Mouse (Mus musculus) ZHBTc4 (cell line): Measurements from ENCODE around the gene Art2b.
"Not testable (repeated sequence)": the region's sequence is repeated elsewhere in the genome, so short reads cannot be mapped to it uniquely, and the experiment has no call there.

Source experiments
- DNase-seq: peaks from one replicate; pipeline ENCODE4 v3.0.0-alpha.2; 2011; ENCODE audit warnings: low read depth, low spot score

Gene Art2b

DNA sequence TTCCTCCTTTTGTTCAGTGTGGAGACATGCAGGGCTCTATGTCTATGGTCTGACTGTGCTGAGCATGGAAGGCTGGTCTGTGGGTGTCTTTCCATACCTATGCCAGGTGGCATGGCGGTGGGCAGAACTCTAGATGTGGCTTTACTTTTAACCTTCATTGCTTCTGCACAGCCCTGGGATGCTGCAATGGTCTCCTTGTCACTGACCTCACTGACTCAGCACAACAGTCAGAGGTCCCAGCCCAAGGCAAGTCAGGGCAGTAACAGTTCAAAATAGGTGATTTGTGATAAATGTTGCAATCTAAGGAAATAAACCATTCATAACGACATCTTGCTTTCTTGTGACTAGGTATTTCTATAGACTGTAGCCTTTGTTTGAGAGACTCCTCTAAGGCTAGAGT lies 21.3 kb downstream of the Art2b start:
- no peak for DNase-seq

DNA sequence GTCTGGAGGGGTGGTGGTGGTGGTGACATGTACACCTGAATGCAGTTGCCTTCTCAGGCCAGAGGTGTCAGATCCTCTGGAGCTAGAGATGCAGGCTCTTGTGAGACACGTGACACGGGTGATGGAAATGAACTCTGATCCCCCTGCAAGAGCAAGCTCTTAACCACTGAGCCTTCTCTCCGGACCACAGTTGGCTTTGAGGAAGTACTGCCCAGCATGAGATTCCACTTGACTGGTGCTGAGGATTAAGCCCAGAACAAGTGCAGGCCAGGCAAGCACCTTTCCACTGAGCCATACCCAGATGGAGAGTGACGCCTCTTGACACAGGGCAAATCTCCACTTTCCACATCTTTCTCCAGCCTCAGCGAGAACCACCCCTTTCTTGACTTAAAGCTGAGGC lies 26.0 kb downstream of the Art2b start:
- not testable (repeated sequence) for DNase-seq

DNA sequence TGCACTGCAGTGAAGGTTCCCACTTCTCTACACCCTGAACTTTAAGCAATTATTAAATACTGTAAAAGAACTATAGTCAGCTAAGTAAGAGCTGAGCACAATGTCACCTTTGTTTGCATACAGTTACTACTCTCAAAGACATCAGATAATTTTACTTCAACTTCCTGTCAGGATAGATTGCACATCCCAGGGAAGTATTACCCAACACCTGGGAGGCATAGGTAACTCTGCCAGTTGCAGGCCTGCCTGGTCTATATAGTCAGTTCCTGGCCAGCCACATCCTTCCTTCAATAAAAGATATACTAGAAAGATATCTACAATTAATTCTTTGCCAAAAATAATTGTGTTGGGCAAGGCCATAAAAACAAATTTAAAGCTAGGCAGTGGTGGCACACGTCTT lies 28.0 kb downstream of the Art2b start:
- DNase-seq = no peak

DNA sequence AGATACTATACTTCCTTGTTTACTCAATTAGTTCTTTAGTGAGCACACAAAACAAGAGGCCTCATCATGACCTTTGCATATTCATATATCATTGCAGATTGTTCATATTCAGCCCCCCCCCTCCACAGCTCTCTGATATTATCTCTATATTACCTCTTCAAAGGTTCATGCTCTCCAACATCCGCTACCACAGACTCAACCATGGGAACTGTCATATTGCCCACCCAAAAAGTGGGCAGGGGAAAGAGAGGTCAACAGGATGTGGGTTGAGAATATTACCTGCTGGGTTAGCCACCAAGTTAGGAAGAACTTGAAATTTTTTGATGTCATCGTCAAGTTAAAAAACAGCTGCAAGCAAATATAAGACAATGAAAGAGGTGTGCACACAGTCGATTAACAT lies 29.9 kb downstream of the Art2b start:
- DNase-seq = not testable (repeated sequence)

DNA sequence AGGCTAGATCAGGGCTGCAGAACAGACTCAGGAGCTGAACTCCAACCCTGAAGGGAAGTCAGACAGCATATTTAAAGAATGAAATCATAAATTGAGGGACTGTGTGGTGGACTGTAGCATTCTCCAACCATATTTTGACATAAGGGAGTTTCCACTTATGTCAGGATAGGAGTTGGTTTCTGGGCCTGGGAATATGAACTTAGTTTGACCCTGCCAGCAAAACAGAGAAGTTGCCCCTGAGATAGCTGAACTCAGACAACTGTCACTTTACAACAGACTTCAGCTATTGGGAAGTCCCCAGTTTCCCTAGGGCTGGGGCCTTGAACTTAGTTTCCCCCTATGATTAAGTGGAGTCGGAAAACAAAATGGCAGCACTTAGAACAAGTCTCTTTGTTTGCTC lies 33.9 kb downstream of the Art2b start:
- no peak for DNase-seq

DNA sequence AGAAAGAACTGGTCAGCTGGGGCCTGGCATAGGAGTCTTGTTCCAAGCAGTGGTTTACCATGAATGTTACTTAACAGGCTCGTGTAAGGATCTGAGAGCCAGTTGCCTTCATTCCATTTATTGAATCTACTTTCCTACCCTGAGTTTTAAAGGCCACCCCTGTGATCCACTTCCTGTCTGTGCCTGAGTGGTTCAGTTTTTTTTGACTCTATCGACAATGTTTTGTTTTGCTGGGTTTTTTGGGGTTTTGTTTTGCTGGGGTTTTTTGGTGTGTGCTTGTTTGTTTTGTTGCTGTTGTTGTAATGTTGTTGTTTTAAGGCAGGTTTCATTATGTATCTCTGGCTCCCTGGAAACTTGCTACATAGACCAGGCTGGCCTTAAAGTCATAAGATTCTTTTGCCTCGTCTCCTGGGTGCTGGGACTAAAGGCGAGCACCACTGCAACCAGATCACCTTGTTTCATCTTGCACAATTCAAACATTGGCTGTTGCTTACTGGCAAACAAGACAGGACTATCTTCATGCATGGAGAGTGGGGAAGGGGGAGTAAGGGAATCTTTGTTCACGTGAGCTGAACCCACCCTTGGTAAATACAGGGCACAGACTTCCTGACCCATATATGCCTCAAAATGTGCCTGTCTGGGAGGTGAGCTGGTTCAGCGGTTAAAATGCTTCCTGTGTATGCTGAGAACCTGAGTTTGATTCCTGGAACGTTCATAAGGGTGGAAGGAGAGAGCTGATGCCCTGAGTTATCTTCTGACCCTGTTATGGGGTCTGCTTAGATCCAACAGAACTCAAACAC lies 34.5 kb downstream of the Art2b start:
- no peak for DNase-seq

DNA sequence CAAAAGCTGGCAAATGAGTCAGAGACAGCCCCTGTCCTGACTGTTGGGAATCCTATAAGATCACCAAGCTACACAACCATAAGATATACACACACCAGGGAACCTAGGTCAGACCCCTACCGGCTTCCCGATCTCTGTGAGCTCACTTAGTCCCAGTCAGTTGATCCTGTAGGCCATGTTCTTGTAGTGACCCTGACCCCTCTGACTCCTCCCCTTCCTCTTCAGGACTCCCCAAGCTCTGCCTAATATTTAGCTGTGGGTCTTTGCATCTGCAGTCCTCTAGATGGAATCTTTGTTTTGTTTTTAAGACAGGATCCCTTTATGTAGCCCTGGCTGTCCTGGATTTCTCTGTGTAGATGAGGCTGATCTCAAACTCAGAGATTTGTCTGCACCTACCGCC lies 36.1 kb downstream of the Art2b start:
- no peak for DNase-seq

DNA sequence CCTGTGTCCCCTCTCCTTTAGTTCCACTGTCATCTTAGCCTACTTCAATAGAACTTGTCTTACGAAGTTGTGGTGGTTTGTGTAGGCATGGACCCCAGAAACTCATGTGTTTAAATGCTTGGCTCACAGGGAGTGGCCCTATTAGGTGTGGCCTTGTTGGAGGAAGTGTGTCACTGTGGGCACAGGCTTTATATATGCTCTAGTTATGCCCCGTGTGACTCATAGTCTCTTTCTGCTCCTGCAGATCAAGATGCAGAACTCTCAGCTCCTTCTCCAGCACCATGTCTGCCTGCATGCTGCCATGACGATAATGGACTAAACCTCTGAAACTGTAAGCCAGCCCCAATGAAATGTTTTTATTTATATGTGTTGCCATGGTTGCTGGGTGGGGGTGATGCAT lies 37.7 kb downstream of the Art2b start:
- DNase-seq = no peak

DNA sequence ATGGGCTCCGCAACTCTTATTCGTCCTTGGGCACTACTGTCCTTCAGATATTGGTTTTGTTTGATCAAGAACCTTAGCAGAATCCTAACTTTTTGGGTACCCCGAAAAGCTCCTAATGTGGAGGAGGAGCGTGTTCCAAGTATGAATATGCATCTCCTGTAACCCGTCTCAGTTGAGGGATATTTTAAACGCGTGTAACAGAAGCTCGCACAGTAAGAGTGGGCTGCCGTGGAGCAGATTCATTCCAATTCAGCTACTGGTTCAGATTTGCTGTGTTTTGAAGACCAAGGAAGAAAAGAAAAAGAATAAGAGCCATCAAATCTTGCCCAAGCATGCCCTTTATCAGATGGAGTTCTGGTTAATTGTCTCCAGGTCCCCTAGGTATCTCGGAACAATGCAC lies 43.7 kb downstream of the Art2b start:
- no peak for DNase-seq

DNA sequence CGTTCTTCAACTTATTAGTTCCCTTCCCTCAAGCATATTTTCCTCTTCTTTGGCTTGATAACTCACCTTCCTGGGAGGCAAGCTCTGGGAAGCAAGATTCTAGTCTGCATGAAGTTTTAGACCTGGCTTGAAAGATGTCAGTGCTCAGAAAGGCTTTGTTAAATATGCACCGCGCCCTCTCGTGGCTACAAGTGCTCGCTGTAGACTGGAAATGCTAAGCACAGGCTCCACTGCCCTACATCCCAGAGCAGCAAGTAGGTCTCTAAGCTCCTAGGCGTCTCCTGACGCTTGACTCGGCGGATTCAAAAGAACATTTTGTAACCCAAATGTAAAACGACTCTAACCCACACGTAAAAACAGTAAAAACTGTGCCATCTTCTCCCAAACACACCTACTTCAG lies 44.3 kb downstream of the Art2b start:
- peak; percentile 85 for DNase-seq

DNA sequence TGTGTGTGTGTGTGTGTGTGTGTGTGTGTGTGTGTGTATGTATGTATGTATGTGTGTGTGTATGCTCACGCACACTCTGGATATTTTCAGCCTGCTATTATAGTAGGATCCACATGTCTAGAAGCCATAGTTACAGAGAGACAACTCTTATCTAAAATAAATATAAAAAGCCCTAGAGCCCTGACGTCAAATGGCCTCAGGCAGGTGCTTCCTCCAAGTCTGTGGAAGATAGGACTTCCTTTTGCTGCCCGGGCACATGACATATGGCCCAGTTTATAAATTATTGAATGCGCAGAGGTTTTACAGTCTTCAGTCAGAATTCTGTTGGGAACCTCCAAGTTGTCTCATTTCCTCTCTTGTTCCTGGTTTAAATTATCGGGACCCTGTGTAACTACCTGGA lies 44.7 kb downstream of the Art2b start:
- no peak for DNase-seq

DNA sequence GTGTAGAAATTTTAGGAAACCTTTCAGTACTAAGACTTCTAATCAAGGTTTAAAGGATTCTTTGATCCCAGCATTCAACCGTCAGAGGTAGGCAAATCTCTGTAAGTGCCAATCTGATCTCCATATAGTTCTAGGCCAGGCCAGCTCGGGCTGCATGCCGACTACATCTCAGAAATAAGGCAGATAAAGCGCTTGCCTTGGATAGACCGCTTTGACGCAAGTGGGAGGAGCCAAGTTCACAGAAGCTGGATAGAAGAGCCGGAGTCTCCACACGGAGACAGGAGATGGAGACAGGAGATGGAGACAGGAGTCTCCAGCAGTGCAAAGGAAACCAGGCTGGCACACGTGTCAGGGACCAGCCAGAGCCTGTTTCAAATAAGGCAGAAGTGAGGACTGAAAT lies 45.6 kb downstream of the Art2b start:
- DNase-seq = peak; percentile 21

DNA sequence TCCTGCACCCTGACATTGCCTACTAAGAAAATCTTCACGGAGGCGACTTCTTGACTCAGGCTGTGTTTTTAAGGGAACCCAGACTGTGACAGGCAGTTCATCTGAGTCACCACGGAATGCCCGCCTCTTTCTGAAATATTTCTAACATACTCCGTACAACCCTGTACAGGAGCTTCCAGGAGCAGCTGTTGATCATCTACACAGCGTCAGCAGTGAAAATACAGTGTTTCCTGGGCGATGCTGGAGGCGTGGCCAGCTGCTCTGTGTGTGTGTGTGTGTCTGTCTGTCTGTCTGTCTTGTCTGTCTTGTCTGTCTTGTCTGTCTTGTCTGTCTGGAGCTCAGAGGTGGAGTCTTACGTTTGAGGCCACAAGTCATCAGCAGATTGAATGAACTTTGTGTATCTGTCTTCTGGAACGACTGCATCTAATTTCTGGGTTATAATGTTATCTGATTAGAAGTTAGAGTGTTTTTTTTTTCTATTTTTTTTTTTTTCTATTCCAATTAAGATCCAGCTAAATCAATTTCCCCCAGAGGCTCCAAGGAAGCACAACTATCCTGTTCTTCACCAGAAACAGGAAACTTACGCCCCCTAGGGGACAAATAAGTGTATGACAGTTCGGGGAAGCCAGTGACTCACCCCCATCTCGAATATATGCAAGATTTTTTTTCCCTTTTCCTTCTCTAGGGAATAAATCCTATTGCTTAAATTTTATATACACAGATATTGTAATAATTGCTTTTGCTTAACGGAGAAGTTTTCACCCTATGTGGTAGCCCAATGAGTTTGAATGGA lies 47.1 kb downstream of the Art2b start:
- peak; percentile 49 for DNase-seq

DNA sequence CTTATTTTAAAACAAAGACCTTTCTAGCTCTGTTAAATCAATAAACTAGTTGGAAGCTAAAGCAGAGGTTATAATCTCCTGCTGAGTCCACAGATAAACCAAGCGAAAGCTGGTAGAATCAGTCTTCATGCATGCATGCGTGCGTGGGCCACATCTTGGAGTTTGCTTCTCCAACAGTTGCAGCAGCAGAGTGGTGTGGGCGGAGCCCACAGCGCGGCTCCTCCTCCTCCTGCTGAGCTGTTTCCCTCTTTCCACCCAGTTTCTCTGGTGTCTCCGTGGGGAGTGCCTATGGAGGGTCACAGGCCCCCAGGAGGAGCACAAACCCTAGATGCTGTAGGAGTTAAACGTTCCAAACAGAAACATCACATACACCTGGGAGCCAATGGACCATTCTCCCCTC lies 47.9 kb downstream of the Art2b start:
- peak; percentile 17 for DNase-seq

DNA sequence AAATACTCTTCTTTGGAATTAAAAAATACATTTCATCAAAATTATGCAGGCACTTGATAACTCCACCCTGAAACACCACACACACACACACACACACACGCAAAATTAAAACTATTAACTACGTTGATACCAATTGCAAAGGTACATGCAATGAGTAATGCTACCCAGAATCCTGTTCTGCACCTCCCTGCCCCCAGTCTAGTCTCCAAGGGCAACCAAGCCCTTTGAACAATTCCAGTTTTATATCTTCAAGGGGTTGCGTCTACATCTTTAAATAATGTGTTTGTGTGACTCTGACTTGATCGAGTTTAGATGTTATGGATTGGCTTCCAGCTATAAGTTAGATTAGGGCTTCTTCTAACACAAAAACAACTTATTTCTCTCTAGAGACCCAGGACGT lies 49.9 kb downstream of the Art2b start:
- DNase-seq = no peak

DNA sequence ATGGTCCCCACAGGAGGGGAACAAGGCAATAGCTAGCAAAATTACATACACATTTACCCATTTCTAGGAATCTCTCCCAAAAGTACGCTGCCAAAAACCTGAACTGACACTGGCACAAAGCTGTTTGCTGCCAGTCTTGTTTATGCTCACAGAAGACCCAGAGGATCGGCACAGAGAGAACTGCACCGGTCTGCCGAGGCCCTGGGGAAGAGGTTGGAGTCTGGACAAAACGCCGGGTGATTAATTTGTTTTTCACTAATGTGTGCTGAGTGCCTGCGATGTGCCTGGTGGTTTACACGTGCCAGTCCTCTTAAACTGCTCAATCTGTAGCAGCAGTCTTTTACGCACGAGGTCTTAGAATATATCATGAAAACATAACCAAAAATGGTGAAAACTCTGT lies 50.3 kb downstream of the Art2b start:
- DNase-seq = no peak

DNA sequence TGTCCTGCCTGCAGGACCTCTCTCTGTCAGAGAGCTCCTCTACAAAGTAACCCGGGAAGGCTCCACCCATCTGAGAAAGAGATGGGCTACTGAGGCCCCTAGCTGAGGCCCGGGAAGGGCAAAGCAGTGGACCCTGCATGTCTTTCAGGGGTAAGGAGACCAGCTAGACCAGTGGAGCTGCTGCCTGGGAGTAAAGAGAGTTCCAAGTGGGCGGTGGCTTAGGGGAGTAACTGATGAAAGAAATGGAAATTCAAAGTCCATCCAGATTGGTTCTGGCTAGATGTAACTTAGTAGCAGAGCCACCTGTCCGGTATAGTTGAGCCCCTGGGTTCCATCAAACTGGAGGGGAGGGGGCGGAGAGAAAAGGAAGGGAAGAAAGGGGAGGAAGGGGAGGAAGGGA lies 51.0 kb downstream of the Art2b start:
- no peak for DNase-seq
